Mouse (Mus musculus) erythroid progenitor cell, adult 5-6 weeks (primary cell): ENCODE results near the gene Polg2. TPM values are rescaled to one million over a fixed set of nuclear protein-coding genes. Genes with fewer than 3 reads are reported as not detected.
"Not testable (repeated sequence)": the region's sequence is repeated elsewhere in the genome, so short reads cannot be mapped to it uniquely, and the experiment has no call there.

Source experiments
- ATAC-seq: replicated peaks from 2 replicates; pipeline ENCODE4 v1.8.0; 2016; ENCODE audit warnings: moderate number of reproducible peaks, mild to moderate bottlenecking, moderate TSS enrichment, inconsistent platforms; ENCODE audit not compliant: poor library complexity, low FRiP score, severe bottlenecking
- total RNA-seq, 2 experiments: library from RNA; stranded (forward) in 1 of 2; stranded (reverse) in 1 of 2; fragments of 150-400 nt in 1 of 2; fragments of 186-747, 209-891 nt in 1 of 2; gene quantifications; 2 replicates each; pipeline versions ENCODE4 v1.2.3 to v1.2.4; 2015 to 2017; ENCODE audit warnings: low replicate concordance in 2 of 2

The Polg2 gene
- total RNA-seq, 2 experiments from 2014 or later, result 1.4 to 4.6 TPM

- no peak for ATAC-seq
Observed at GRCm38 (mm10) chr11:106767516-106767915, 11.8 kb downstream of the Polg2 start.

- no peak for ATAC-seq
Observed at GRCm38 (mm10) chr11:106766611-106767162, 12.7 kb downstream of the Polg2 start.

GRCm38 (mm10) chr11:106762800-106763185 is 16.5 kb downstream of the Polg2 start:
- no peak for ATAC-seq

- no peak for ATAC-seq
Observed at GRCm38 (mm10) chr11:106762139-106762799, 17.1 kb downstream of the Polg2 start.

GRCm38 (mm10) chr11:106760511-106760910 is 18.8 kb downstream of the Polg2 start:
- ATAC-seq, result no peak

- no peak for ATAC-seq
Observed at GRCm38 (mm10) chr11:106759028-106759427, 20.3 kb downstream of the Polg2 start.

GRCm38 (mm10) chr11:106755583-106755982 is 23.8 kb downstream of the Polg2 start:
- ATAC-seq, result no peak

- no peak for ATAC-seq
Observed at GRCm38 (mm10) chr11:106753314-106753713, 26.0 kb downstream of the Polg2 start.

GRCm38 (mm10) chr11:106752103-106752502 is 27.2 kb downstream of the Polg2 start:
- ATAC-seq, result no peak

- no peak for ATAC-seq
Observed at GRCm38 (mm10) chr11:106751039-106752018, 28.0 kb downstream of the Polg2 start, which contains the start of gene Milr1. Milr1 (plus strand) TSS chr11:106751226.

- no peak for ATAC-seq
Observed at GRCm38 (mm10) chr11:106750121-106750751, 29.1 kb downstream of the Polg2 start, which contains the start of gene Pecam1. Pecam1 (minus strand) TSS chr11:106750628.

GRCm38 (mm10) chr11:106749557-106750120 is 29.7 kb downstream of the Polg2 start:
- ATAC-seq, result not testable (repeated sequence)

- no peak for ATAC-seq
Observed at GRCm38 (mm10) chr11:106744949-106745348, 34.4 kb downstream of the Polg2 start.

GRCm38 (mm10) chr11:106742388-106742841 is 36.9 kb downstream of the Polg2 start:
- no peak for ATAC-seq

- no peak for ATAC-seq
Observed at GRCm38 (mm10) chr11:106741826-106742225, 37.5 kb downstream of the Polg2 start.

GRCm38 (mm10) chr11:106741232-106741631 is 38.1 kb downstream of the Polg2 start:
- ATAC-seq, result no peak

GRCm38 (mm10) chr11:106740724-106741123 is 38.6 kb downstream of the Polg2 start:
- not testable (repeated sequence) for ATAC-seq

- ATAC-seq, result no peak
Observed at GRCm38 (mm10) chr11:106739116-106739515, 40.2 kb downstream of the Polg2 start.

GRCm38 (mm10) chr11:106737178-106737621 is 42.1 kb downstream of the Polg2 start:
- no peak for ATAC-seq
